Mouse (Mus musculus): ENCODE data around the gene Cdc42ep4.

The Cdc42ep4 gene

GRCm38 (mm10) chr11:113747725-113748380 lies 3.8 kb downstream of the Cdc42ep4 start:
- peak; percentile 23 for DNase-seq

DNA sequence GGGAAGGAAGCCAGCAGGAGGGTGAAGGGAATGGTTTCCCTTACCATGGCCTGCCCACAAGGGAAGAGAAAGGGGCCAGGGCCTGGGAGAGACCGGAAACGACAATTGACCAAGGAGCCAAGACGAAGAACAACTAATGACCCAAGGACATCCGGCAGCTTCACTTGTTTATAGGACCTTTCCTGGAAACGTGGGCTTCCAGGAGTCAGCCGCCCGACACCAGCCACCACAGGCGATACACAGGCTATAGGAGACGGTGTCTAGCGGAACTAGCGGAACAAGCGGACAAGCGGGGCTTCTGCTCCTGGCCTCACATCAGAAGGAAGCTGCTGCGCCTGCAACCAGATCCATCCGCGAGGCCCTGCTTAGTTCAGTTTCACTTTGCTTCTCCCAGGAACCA lies 4.6 kb downstream of the Cdc42ep4 start:
- peak; percentile 64 for DNase-seq

DNA sequence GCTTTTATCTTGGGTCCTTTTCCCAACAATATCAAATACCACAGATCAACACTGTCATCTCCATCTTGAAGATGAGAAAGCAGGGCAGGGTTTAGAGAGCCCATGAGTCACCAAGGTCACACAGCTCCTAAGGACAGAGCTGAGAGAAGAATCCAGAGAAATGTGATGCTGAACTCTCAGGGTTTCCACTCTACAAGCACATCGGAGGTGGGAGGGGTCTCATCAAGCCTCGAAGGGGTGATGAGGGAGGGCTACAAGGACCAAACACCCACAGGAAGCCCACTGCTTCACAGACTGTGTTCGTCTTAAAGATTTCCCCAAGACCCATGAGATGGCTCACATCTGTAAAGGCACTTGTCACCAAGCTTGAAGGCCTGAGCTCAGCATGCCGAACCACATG lies 5.7 kb downstream of the Cdc42ep4 start:
- no peak for DNase-seq

DNA sequence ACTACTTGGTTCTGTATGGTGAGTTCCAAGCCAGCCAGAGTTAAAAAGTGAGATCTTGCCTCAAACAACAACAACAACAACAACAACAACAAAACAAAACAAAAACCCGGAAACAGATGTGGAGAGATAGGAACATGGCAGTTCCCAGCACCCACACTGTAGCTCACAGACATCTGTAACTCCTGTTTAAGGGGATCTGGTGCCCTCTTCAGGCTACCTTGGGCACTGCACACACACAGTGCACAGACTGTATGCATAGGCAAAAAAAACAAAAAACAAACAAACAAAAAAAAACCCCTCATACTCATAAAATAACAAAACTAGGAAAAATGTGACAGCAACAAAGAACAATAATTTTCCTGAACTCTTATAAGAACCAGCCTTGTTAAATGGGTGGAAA lies 8.7 kb downstream of the Cdc42ep4 start:
- DNase-seq, result peak; percentile 48

DNA sequence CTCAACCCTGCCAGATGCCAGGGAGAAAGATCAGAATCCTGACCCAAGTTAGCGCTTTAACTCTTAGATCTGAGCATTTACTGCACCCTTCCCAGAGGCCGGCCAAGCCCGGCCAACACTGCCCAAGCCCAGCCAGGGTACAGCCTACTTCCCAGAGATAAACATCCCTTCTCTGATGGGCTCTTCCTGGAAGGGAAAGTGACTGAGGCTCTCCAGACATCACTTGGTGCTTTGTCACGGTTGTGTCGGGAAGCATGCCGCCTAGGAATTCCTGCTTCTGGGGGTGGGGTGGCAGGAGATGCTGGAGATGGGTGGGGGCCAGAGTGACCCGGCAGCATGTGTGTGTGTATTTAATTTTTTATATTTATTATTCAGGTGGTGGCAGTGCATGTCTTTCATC lies 11.6 kb downstream of the Cdc42ep4 start:
- DNase-seq, result no peak

DNA sequence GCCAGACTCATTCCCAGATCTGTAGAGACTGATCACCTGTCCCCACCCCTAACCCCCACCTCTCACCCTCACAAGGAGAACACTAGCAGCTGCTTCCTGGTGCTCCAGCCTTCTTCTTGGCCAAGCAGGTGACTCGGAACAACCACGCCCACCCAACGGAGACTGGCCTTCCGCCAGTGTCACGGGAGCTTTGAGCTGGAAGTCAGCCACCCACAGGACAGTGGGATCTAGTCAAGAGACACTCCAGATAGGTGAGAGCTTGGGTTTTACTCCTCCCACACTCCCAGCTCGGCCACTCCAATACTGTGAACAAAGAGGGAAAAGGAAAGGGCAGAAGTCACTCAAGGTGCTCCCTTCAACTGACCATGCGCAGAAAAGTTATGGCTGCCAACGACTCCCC lies 12.5 kb downstream of the Cdc42ep4 start:
- no peak for DNase-seq

- DNase-seq, result no peak
Measured at GRCm38 (mm10) chr11:113737912-113738311, 13.8 kb downstream of the Cdc42ep4 start.

DNA sequence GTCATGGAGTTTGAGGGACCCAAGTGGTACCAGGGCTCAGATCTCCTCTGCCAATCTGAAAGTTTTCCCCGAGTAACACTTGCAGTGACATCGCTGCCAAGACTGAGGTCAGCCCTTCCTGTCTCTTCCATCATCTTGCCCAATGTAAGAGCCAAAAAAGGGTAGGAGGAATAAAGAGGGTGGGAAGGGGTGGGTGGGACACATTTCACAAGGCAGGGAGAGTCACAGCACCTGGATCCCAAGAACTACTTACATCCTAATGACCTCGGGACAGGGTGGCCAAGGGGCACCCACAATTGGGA lies 14.2 kb downstream of the Cdc42ep4 start:
- DNase-seq, result no peak

GRCm38 (mm10) chr11:113736848-113737552 lies 14.7 kb downstream of the Cdc42ep4 start:
- no peak for DNase-seq

- DNase-seq, result no peak
Measured at GRCm38 (mm10) chr11:113735151-113735550, 16.5 kb downstream of the Cdc42ep4 start.

DNA sequence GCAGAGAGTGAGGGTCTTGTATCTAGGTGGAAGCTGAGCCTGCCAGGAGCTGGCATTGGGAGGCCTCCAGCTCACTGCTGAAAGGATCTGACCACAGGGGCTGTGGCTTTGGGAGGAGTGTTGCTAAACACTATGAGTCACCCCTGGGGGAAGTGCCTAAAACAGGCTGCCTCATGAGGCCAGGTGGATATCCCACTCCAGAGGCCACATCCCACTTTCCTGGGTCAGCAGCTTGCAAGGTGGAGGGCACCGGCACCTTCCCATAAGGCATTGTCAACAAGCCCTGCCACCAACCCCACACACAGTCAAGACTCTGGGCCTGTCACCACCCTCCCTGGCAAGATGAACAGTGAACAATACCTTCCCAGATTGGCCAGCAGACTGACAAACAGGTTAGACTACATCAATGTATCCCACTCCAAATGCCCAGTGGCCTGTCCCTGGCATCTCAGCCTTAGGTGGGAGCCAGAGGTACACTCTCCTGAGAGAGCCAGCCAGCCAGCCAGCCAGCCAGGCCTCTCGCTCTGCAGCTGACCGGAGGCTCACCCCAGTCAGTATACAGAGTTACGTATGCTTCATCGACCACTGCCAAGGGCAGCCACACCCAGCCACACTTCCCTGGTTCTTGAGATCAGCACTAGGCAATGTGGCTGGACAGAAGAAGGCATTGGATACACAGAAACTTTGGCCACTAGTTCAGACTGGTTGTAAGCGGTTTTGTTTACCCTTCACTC lies 17.9 kb downstream of the Cdc42ep4 start:
- no peak for DNase-seq

- DNase-seq, result no peak
Measured at GRCm38 (mm10) chr11:113731945-113732612, 19.6 kb downstream of the Cdc42ep4 start.

DNA sequence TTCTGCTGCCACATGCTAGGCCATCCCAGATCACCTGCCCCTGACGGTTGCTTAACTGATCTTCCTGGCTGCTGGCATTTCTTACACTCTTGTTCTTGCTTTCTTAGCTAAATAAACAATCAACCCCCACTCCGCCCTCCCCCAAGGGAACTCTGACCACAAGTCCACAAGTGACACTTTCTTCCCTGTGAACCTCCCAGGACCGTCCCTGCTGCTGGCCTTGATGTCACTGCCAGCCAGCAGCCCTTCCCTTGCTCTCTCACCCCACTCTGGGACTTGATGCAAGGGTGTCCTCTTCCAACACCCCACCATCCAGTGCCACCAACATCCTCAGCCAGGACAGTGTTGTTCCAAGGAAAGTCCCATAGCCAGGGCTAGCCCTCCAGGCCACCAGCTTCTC lies 20.8 kb downstream of the Cdc42ep4 start:
- no peak for DNase-seq

DNA sequence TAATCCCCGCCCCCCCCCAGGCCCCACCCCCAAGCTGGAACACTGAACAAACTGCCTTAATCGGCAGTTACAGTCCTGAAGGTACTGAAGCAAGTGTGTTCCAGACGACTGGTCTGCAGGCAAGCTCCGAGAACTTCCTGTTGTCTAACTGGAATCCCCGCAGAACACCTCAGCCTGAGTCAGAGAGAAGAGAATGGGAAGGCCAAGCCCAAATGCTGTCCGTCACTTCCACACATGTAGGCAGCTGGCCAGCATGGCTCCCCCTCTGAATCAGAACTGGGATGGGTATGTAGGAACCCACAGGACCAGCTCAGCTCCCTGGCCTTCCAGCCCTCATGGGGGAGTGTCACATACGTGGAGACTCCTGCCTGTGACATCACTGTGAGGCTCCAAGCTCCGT lies 21.8 kb downstream of the Cdc42ep4 start:
- DNase-seq, result no peak

- no peak for DNase-seq
Measured at GRCm38 (mm10) chr11:113729239-113729638, 22.4 kb downstream of the Cdc42ep4 start.

DNA sequence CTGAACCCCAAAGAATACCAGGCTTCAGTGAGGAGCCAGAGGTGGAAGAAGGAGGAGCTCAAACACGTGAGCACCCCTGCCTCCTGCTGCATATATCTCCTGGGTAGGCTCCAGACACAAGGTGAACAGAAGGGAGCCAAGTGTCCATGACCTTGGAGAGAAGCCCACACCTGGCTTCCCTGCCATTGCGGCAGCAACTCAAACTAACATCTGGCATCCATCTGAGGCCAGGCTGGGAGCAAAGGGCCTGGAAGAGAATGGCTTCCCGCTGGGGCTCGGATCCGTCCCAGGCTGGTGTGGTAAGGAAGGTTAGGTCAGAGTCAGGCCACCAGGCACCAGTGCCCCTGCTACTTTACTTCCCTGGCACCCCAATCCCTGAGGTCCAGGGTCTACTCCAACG lies 23.7 kb downstream of the Cdc42ep4 start:
- DNase-seq, result no peak

GRCm38 (mm10) chr11:113726994-113727888 lies 24.4 kb downstream of the Cdc42ep4 start:
- no peak for DNase-seq

DNA sequence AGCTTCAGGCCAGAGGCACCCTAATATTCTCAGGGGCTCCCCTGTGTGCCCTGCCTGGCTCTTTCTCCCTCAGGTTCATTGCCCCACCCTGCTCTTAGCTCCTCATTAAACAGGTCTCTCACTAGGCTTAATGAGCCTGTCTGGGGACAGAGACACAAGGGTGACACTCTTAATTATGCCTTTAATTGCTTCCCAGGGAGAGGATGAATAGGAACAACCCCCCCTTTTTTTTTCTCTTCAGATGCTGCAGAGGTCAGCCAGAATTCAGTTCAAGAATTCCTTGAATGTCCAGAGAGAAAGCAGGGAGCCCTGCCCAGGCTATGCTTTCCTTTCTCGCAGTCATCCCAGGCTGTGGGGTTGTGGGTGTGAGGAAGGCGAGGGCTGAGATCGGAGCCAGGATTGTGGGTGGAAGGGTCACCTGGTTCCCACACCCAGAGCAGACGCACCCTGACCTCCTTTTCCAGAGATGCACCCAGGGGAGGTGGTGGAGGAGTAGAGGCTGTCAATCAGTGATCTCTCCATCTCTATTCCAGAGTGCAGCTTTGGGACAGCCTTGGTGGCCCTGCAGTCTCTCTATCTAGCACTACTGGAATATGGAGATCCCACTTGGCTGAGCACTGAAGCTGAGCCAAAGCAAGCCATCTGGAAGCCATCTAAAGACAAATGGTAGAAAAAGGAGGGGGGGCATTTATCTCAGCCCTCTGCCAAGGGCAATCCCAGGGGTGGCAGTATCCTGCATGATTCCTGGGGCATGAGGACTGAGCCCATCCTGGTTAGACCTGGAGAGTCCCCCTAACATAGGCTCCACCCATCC lies 26.2 kb downstream of the Cdc42ep4 start:
- no peak for DNase-seq

DNA sequence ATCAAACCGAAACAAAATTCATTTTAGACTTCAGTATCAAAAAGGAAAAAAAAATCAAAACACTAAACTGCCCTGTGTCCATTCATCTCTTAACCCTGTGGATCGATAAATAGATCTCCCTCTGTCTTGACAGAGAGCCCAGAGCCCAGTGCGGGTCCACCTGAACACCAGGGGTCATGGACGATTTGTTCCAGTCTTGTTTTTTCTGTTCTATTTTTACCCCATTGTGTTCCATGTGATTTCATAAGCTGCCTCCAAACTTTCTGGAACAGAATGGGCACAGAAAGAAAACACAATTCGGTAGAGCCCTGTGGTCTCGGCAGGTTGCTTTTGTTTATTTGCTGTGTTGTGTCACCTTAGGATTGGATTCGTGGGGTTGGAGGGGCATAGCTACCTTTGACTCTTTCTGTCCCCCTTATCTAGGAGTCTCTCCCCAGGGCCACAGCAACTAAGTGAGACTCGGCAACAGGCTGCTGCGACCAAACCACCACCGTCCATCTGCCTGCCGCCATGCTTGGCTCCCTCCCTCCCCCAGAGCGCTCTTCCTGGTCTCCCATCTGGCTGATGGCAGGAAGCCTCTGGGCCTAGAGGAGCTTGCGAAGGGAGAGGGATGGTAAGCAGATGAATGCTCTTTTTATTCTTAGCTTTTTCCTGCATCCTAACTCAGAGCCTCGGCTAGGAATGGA lies 29.1 kb downstream of the Cdc42ep4 start:
- no peak for DNase-seq

DNA sequence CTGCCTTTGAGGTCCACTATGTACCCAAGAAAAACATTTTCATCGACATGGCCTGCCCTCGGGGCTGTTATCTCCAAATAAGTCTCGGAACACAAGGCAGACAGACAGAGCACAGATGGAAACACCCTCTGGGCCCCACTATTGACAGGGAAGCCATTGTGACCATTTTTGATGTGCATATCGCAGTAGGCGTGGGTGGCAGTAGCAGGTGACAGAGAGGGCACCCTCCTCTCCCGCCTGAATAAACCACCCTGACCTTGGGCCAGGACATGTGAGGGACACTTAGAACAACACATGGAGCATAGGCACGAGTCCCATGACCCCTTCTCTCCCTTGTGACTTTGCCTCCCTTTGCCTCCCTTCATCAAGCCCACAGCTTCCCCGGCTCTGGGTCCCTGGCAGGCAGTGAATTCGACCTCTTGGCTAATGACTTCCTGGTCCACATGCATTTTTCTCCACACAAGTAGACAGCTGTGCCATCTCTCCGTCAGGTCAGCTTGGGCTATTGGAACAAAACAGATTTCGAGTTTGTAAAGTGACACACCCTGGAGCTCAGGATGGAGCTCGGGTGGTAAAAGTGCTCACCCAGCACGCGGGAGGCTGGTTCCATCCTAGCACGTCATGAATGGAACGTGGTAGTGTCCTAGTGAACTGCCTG lies 33.8 kb downstream of the Cdc42ep4 start:
- DNase-seq, result no peak

GRCm38 (mm10) chr11:113716132-113716531 lies 35.5 kb downstream of the Cdc42ep4 start:
- no peak for DNase-seq
